Mouse (Mus musculus) v-Abl transformed pro-B cells (cell line): ENCODE results near the gene Tex14.
"Not testable (repeated sequence)": the region's sequence is repeated elsewhere in the genome, so short reads cannot be mapped to it uniquely, and the experiment has no call there.

Experiments
- in situ Hi-C, 2 experiments: fragments of 400-800 bp; cut with MboI; formaldehyde crosslinking; loops; one replicate each; pipeline ENCODE4 v1.15.1; 2025; ENCODE audit not compliant: unreplicated experiment in 2 of 2

The Tex14 gene

GRCm38 (mm10) chr11:87447429-87447828 lies 42.6 kb downstream of the Tex14 start:
- in situ Hi-C loops = no loop called here

- in situ Hi-C loops = not testable (repeated sequence)
Measured at GRCm38 (mm10) chr11:87448081-87448475, 43.2 kb downstream of the Tex14 start.

- in situ Hi-C loops = not testable (repeated sequence)
Measured at GRCm38 (mm10) chr11:87448476-87449199, 43.8 kb downstream of the Tex14 start.

- in situ Hi-C loops = no loop called here
Measured at GRCm38 (mm10) chr11:87449200-87449547, 44.3 kb downstream of the Tex14 start.

- in situ Hi-C loops = not testable (repeated sequence)
Measured at GRCm38 (mm10) chr11:87449847-87450246, 45.0 kb downstream of the Tex14 start.

GRCm38 (mm10) chr11:87452779-87453178 lies 47.9 kb downstream of the Tex14 start:
- in situ Hi-C loops = not testable (repeated sequence)

GRCm38 (mm10) chr11:87453216-87454034 lies 48.6 kb downstream of the Tex14 start:
- in situ Hi-C loops = no loop called here

- in situ Hi-C loops = no loop called here
Measured at GRCm38 (mm10) chr11:87454035-87454690, 49.3 kb downstream of the Tex14 start.

- in situ Hi-C loops = no loop called here
Measured at GRCm38 (mm10) chr11:87455573-87455972, 50.7 kb downstream of the Tex14 start.

- in situ Hi-C loops = no loop called here
Measured at GRCm38 (mm10) chr11:87455984-87456383, 51.1 kb downstream of the Tex14 start.

GRCm38 (mm10) chr11:87460566-87460965 lies 55.7 kb downstream of the Tex14 start:
- in situ Hi-C loops = no loop called here

- in situ Hi-C loops = not testable (repeated sequence)
Measured at GRCm38 (mm10) chr11:87461780-87462460, 57.1 kb downstream of the Tex14 start.

- in situ Hi-C loops = no loop called here
Measured at GRCm38 (mm10) chr11:87462461-87463242, 57.8 kb downstream of the Tex14 start.

GRCm38 (mm10) chr11:87463243-87463540 lies 58.3 kb downstream of the Tex14 start:
- in situ Hi-C loops = no loop called here

GRCm38 (mm10) chr11:87463792-87464430 lies 59.0 kb downstream of the Tex14 start:
- in situ Hi-C loops = not testable (repeated sequence)

GRCm38 (mm10) chr11:87465990-87466593 lies 61.2 kb downstream of the Tex14 start:
- in situ Hi-C loops = no loop called here

GRCm38 (mm10) chr11:87467491-87468277 lies 62.8 kb downstream of the Tex14 start:
- in situ Hi-C loops = no loop called here

GRCm38 (mm10) chr11:87468278-87468655 lies 63.4 kb downstream of the Tex14 start:
- in situ Hi-C loops = no loop called here
